Mouse (Mus musculus) MEL (cell line): ENCODE data around the gene Borcs5. TPM values are rescaled to one million over a fixed set of nuclear protein-coding genes. Genes with fewer than 3 reads are reported as not detected.

Source experiments
- DNase-seq: peaks from one replicate; pipeline ENCODE4 v3.0.0; 2011; ENCODE audit warnings: low read depth, low spot score
- H3K27ac ChIP-seq: 2 replicates; pipeline ENCODE4 v1.5.1; 2012; ENCODE audit warnings: low read depth, mild to moderate bottlenecking, control low read depth, low read length, moderate library complexity; ENCODE audit not compliant: control insufficient read depth
- H3K27me3 ChIP-seq, 2 experiments: fragments of 150-350 bp in 1 of 2; sonication (generic) in 1 of 2; 2 replicates each; pipeline ENCODE4 v1.6.1; 2012; ENCODE audit warnings: low read length in 2 of 2, mild to moderate bottlenecking in 2 of 2, improper control_type of control experiment in 1 of 2, moderate library complexity in 1 of 2; ENCODE audit not compliant: insufficient read depth in 2 of 2, control insufficient read depth in 1 of 2
- H3K36me3 ChIP-seq, 2 experiments: 2 replicates each; pipeline ENCODE4 v1.6.1; 2012 to 2014; ENCODE audit warnings: low read length in 2 of 2, improper control_type of control experiment in 1 of 2, inconsistent platforms in 1 of 2, mild to moderate bottlenecking in 1 of 2; ENCODE audit not compliant: insufficient read depth in 2 of 2, control insufficient read depth in 1 of 2
- H3K4me1 ChIP-seq, 2 experiments: fragments of 150-350 bp in 1 of 2; sonication (generic) in 1 of 2; 2 replicates each; pipeline ENCODE4 v1.6.1; 2012; ENCODE audit warnings: low read length in 2 of 2, improper control_type of control experiment in 1 of 2, mild to moderate bottlenecking in 1 of 2; ENCODE audit not compliant: insufficient read depth in 2 of 2, control insufficient read depth in 1 of 2
- H3K4me3 ChIP-seq, 2 experiments: fragments of 150-350 bp in 1 of 2; sonication (generic) in 1 of 2; 2 replicates each; pipeline ENCODE4 v1.5.1; 2012; ENCODE audit warnings: low read depth in 2 of 2, low read length in 2 of 2, mild to moderate bottlenecking in 2 of 2, moderate library complexity in 2 of 2, control low read depth in 1 of 2, improper control_type of control experiment in 1 of 2; ENCODE audit not compliant: control insufficient read depth in 1 of 2, insufficient read depth in 1 of 2
- H3K79me2 ChIP-seq: 2 replicates; pipeline ENCODE4 v1.6.1; 2012; ENCODE audit warnings: mild to moderate bottlenecking, low read length, moderate library complexity; ENCODE audit not compliant: control insufficient read depth, poor library complexity, insufficient read depth
- H3K9ac ChIP-seq: 2 replicates; pipeline ENCODE4 v1.6.1; 2012; ENCODE audit warnings: low read depth, mild to moderate bottlenecking, control low read depth, low read length, moderate library complexity; ENCODE audit not compliant: control insufficient read depth, poor library complexity, severe bottlenecking
- H3K9me3 ChIP-seq: fragments of 150-350 bp; sonication (generic); replicated peaks from 2 replicates; pipeline ENCODE4 v1.6.1; 2012; ENCODE audit warnings: mild to moderate bottlenecking, low read length, improper control_type of control experiment, moderate library complexity; ENCODE audit not compliant: insufficient read depth
- CHD1 ChIP-seq: IDR thresholded peaks from 2 replicates; pipeline ENCODE4 v1.6.1; 2012; ENCODE audit warnings: low read depth, mild to moderate bottlenecking, inconsistent platforms, low read length, improper control_type of control experiment
- E2F4 ChIP-seq: IDR thresholded peaks from 2 replicates; pipeline ENCODE4 v1.6.1; 2011; ENCODE audit warnings: low read depth, low read length, improper control_type of control experiment, borderline replicate concordance
- ELF1 ChIP-seq: IDR thresholded peaks from 2 replicates; pipeline ENCODE4 v1.6.1; 2014; ENCODE audit warnings: low read depth, mild to moderate bottlenecking, inconsistent platforms, low read length, improper control_type of control experiment, moderate library complexity
- EP300 ChIP-seq, 2 experiments: IDR thresholded peaks; 2 replicates each; pipeline ENCODE4 v1.6.1; 2011; ENCODE audit warnings: improper control_type of control experiment in 2 of 2, low read length in 2 of 2, low read depth in 1 of 2, mild to moderate bottlenecking in 1 of 2
- GABPA ChIP-seq: IDR thresholded peaks from 2 replicates; pipeline ENCODE4 v1.6.1; 2012; ENCODE audit warnings: low read depth, mild to moderate bottlenecking, inconsistent platforms, low read length, improper control_type of control experiment, moderate library complexity
- GATA1 ChIP-seq: IDR thresholded peaks from 2 replicates; pipeline ENCODE4 v1.6.1; 2011; ENCODE audit warnings: low read depth, low read length, improper control_type of control experiment
- MAFK ChIP-seq: IDR thresholded peaks from 2 replicates; pipeline ENCODE4 v1.6.1; 2011; ENCODE audit warnings: low read depth, mild to moderate bottlenecking, low read length, improper control_type of control experiment, borderline replicate concordance
- MAZ ChIP-seq: IDR thresholded peaks from 2 replicates; pipeline ENCODE4 v1.6.1; 2012; ENCODE audit warnings: low read depth, mild to moderate bottlenecking, inconsistent platforms, low read length, improper control_type of control experiment
- MEF2A ChIP-seq: IDR thresholded peaks from 2 replicates; pipeline ENCODE4 v1.6.1; 2014; ENCODE audit warnings: low read depth, mild to moderate bottlenecking, inconsistent platforms, low read length, improper control_type of control experiment; ENCODE audit not compliant: poor library complexity, insufficient replicate concordance, severe bottlenecking; ENCODE audit errors: extremely low read depth
- MYC ChIP-seq: IDR thresholded peaks from 2 replicates; pipeline ENCODE4 v1.6.1; 2011; ENCODE audit warnings: low read depth, mild to moderate bottlenecking, low read length, improper control_type of control experiment, moderate library complexity
- NELFE ChIP-seq: IDR thresholded peaks from 2 replicates; pipeline ENCODE4 v1.6.1; 2011; ENCODE audit warnings: low read depth, low read length, improper control_type of control experiment
- NRF1 ChIP-seq: IDR thresholded peaks from 2 replicates; pipeline ENCODE4 v1.6.1; 2014; ENCODE audit warnings: low read depth, mild to moderate bottlenecking, inconsistent platforms, low read length, improper control_type of control experiment, moderate library complexity; ENCODE audit not compliant: poor library complexity, insufficient read depth, severe bottlenecking
- POLR2AphosphoS2 ChIP-seq: IDR thresholded peaks from 2 replicates; pipeline ENCODE4 v1.6.1; 2011; ENCODE audit warnings: low read length, improper control_type of control experiment
- POLR2AphosphoS5 ChIP-seq: IDR thresholded peaks from 2 replicates; pipeline ENCODE4 v1.6.1; 2012; ENCODE audit warnings: low read depth, borderline replicate concordance, mild to moderate bottlenecking, inconsistent platforms, low read length, moderate library complexity, mixed read lengths
- RAD21 ChIP-seq: IDR thresholded peaks from 2 replicates; pipeline ENCODE4 v1.6.1; 2011; ENCODE audit warnings: mild to moderate bottlenecking, low read depth, low read length, improper control_type of control experiment
- TBP ChIP-seq: IDR thresholded peaks from 2 replicates; pipeline ENCODE4 v1.8.0; 2011; ENCODE audit warnings: low read depth, low read length, improper control_type of control experiment
- TCF12 ChIP-seq: IDR thresholded peaks from 2 replicates; pipeline ENCODE4 v1.6.1; 2014; ENCODE audit warnings: low read depth, mild to moderate bottlenecking, inconsistent platforms, low read length, improper control_type of control experiment, moderate library complexity
- USF1 ChIP-seq: IDR thresholded peaks from 2 replicates; pipeline ENCODE4 v1.6.1; 2014; ENCODE audit warnings: low read depth, mild to moderate bottlenecking, inconsistent platforms, low read length, improper control_type of control experiment, moderate library complexity
- USF2 ChIP-seq, 2 experiments: IDR thresholded peaks; 2 replicates each; pipeline ENCODE4 v1.6.1; 2011 to 2012; ENCODE audit warnings: improper control_type of control experiment in 2 of 2, low read length in 2 of 2, borderline replicate concordance in 1 of 2, inconsistent platforms in 1 of 2, low read depth in 1 of 2, mild to moderate bottlenecking in 1 of 2; ENCODE audit not compliant: insufficient read depth in 1 of 2
- ZC3H11A ChIP-seq: IDR thresholded peaks from 2 replicates; pipeline ENCODE4 v1.6.1; 2012; ENCODE audit warnings: low read depth, mild to moderate bottlenecking, inconsistent platforms, low read length, improper control_type of control experiment
- ZMIZ1 ChIP-seq: IDR thresholded peaks from 2 replicates; pipeline ENCODE4 v1.6.1; 2012; ENCODE audit warnings: low read depth, mild to moderate bottlenecking, inconsistent platforms, low read length, improper control_type of control experiment, moderate library complexity
- ZNF384 ChIP-seq: IDR thresholded peaks from 2 replicates; pipeline ENCODE4 v1.6.1; 2012; ENCODE audit warnings: low read depth, mild to moderate bottlenecking, inconsistent platforms, low read length, improper control_type of control experiment
- polyA plus RNA-seq, 2 experiments: library from polyadenylated mRNA; stranded (reverse) in 1 of 2; unstranded in 1 of 2; fragments of >175 nt in 1 of 2; fragments of >200 nt in 1 of 2; gene quantifications; 2 replicates each; pipeline versions ENCODE4 v1.2.1 to v1.2.4; 2012; ENCODE audit warnings: low replicate concordance in 2 of 2, low read depth in 1 of 2; ENCODE audit not compliant: insufficient read length in 2 of 2, insufficient read depth in 1 of 2, missing spikeins in 1 of 2
- total RNA-seq: library from RNA; depleted of rRNA; stranded (reverse); fragments of 300-350 nt; gene quantifications from 2 replicates; pipeline ENCODE4 v1.2.3, GENCODE M21; 2012

Gene Borcs5
- total and polyA plus RNA-seq, 3 experiments = 7.7 to 13.0 TPM; not detected in 1

- H3K27ac ChIP-seq = no peak overlapping the region
- DNase-seq = peak; percentile 32
These were observed 61.3 kb downstream of the Borcs5 start for GRCm38 (mm10) chr6:134700451-134701210.

GRCm38 (mm10) chr6:134701211-134701602 is 61.9 kb downstream of the Borcs5 start:
- Histone ChIP-seq H3K27ac (no peak overlapping the region), H3K9me3 (no peaks in the 10 kb centered on the region), H3K36me3 (peaks cover 0 to 4% of the 10 kb centered on the region in 2 experiments; a peak in 2 of 4 replicates), H3K4me3 (no peak overlapping the region), H3K79me2 (no peaks in the 10 kb centered on the region), H3K9ac (no peak overlapping the region), H3K27me3 (no peaks in the 10 kb centered on the region), H3K4me1 (peaks cover 0 to 13% of the 10 kb centered on the region in 2 experiments; a peak in 2 of 4 replicates)
- TF ChIP-seq USF2 (IDR thresholded peaks at IDR 0.05; ENCODE audit: borderline replicate concordance in 1 of 2, insufficient read depth in 1 of 2, low read depth in 1 of 2, low read length in 2 of 2) = no peak
- TF ChIP-seq E2F4 = no peak
- TF ChIP-seq ZMIZ1 = no peak
- no peak for TF ChIP-seq NELFE
- no peak for TF ChIP-seq MAZ
- TF ChIP-seq NRF1 = no peak
- no peak for TF ChIP-seq POLR2AphosphoS2
- no peak for TF ChIP-seq MAFK
- DNase-seq = no peak

More at GRCm38 (mm10) chr6:134700451-134701210, 61.3 kb downstream of the Borcs5 start:
- Histone ChIP-seq H3K79me2 (no peaks in the 10 kb centered on the region), H3K9me3 (no peaks in the 10 kb centered on the region), H3K9ac (no peak overlapping the region), H3K4me1 (peaks cover 0 to 13% of the 10 kb centered on the region in 2 experiments; a peak in 2 of 4 replicates), H3K36me3 (peaks cover 0 to 4% of the 10 kb centered on the region in 2 experiments; a peak in 2 of 4 replicates), H3K27me3 (no peaks in the 10 kb centered on the region), H3K4me3 (no peak overlapping the region)
- TF ChIP-seq MAZ (no peak), RAD21 (no peak)

GRCm38 (mm10) chr6:134702184-134702583 is 62.9 kb downstream of the Borcs5 start:
- Histone ChIP-seq H3K79me2 (no peaks in the 10 kb centered on the region), H3K36me3 (peaks cover 0 to 4% of the 10 kb centered on the region in 2 experiments; a peak in 2 of 4 replicates), H3K4me1 (peaks cover 2 to 13% of the 10 kb centered on the region in 2 experiments; a peak in 3 of 4 replicates), H3K9me3 (no peaks in the 10 kb centered on the region), H3K27ac (no peak overlapping the region)
- no peak for DNase-seq
- TF ChIP-seq MYC = no peak
- no peak for TF ChIP-seq ZC3H11A
- no peak for TF ChIP-seq TCF12
- TF ChIP-seq MAZ = no peak
- no peak for TF ChIP-seq ELF1
- TF ChIP-seq POLR2AphosphoS5 = no peak
- TF ChIP-seq GABPA = no peak
- no peak for TF ChIP-seq USF1
- TF ChIP-seq GATA1 = no peak
- no peak for TF ChIP-seq ZNF384
- TF ChIP-seq MEF2A = no peak
- TF ChIP-seq CHD1 = no peak
- TF ChIP-seq TBP = no peak
- TF ChIP-seq EP300 (IDR thresholded peaks at IDR 0.05; ENCODE audit: low read depth in 1 of 2, low read length in 2 of 2) = no peak
- TF ChIP-seq, all 39 proteins: peak for 0
- no peaks in the 10 kb centered on the region for H3K27me3 ChIP-seq
- H3K9ac ChIP-seq = no peak overlapping the region
- H3K4me3 ChIP-seq = no peak overlapping the region
